Mouse (Mus musculus) lung, embryonic 16.5 days (tissue): ENCODE measurements around the gene 1700018F24Rik. TPM values are rescaled to one million over a fixed set of nuclear protein-coding genes. Genes with fewer than 3 reads are reported as not detected.
"Not testable (repeated sequence)": the region's sequence is repeated elsewhere in the genome, so short reads cannot be mapped to it uniquely, and the experiment has no call there.

ENCODE experiments used
- ATAC-seq: fragments of 200-750 bp; cut with Nextera tagmentation; 2 replicates; pipeline ENCODE4 v1.8.0; 2017; ENCODE audit warnings: low read depth, mild to moderate bottlenecking, moderate library complexity
- H3K27ac ChIP-seq: fragments of 300-500 bp; sonication (generic); 2 replicates; pipeline ENCODE4 v1.5.1; 2014; ENCODE audit warnings: mild to moderate bottlenecking, control low read depth, low read length
- H3K27me3 ChIP-seq: fragments of 300-500 bp; sonication (generic); 2 replicates; pipeline ENCODE4 v1.6.1; 2014; ENCODE audit warnings: low read depth, low read length, mixed read lengths; ENCODE audit not compliant: control insufficient read depth, insufficient read depth
- H3K36me3 ChIP-seq: fragments of 300-500 bp; sonication (generic); 2 replicates; pipeline ENCODE4 v1.6.1; 2014; ENCODE audit warnings: low read length; ENCODE audit not compliant: control insufficient read depth, insufficient read depth
- H3K4me1 ChIP-seq: fragments of 300-500 bp; sonication (generic); replicated peaks from 2 replicates; pipeline ENCODE4 v1.6.1; 2014; ENCODE audit warnings: low read length, mixed read lengths; ENCODE audit not compliant: control insufficient read depth, insufficient read depth
- H3K4me2 ChIP-seq: fragments of 300-500 bp; sonication (generic); 2 replicates; pipeline ENCODE4 v1.6.1; 2014; ENCODE audit warnings: low read depth, low read length, control low read depth
- H3K4me3 ChIP-seq: fragments of 300-500 bp; sonication (generic); 2 replicates; pipeline ENCODE4 v1.5.1; 2014; ENCODE audit warnings: mild to moderate bottlenecking, low read length, control low read depth
- H3K9ac ChIP-seq: fragments of 300-500 bp; sonication (generic); 2 replicates; pipeline ENCODE4 v1.6.1; 2014; ENCODE audit warnings: low read length, control low read depth
- H3K9me3 ChIP-seq: fragments of 300-500 bp; sonication (generic); 2 replicates; pipeline ENCODE4 v1.6.1; 2016; ENCODE audit warnings: low read length; ENCODE audit not compliant: control insufficient read depth
- WGBS: fragments of 180-500 bp; shearing (Covaris S2); extraction: QIAGEN DNeasy Blood & Tissue Kit; methylation state at CpG from one replicate; pipeline ENCODE4 v1.1.7; 2014; 5-methylcytosine and 5-hydroxymethylcytosine counted together
- polyA plus RNA-seq: library from polyadenylated mRNA; unstranded; fragments of >200 nt; fragmentation: Nextera tagmentation; extraction: Ambion mirVana; gene quantifications from 2 replicates; pipeline ENCODE4 v1.2.1, GENCODE M21; 2015

1700018F24Rik gene
- polyA plus RNA-seq, 1 experiment from 2014 or later = 0.23 TPM

DNA sequence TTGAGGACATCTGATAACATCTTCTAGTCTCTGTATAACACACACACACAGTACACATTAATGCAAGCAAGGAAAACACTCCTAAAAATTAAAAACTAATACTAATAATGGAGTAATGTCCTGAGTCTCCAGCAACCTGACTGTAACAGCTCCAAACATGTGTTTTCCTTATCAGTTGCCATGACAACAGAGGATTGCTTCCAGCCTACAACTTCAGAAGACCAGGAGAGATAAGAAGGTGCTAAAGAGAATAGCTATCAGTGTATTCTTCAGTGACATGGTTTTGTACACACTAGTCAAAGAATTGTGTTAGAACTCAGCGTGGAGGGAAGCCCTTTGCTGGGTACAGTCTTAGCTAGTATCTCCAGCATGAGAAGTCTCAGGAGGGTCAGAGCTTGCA is 22.1 kb upstream of the 1700018F24Rik start:
- 8% methylated on average over 1 of the region's 1 CpGs for WGBS
- ATAC-seq, H3K4me2 ChIP-seq: not testable (repeated sequence)

DNA sequence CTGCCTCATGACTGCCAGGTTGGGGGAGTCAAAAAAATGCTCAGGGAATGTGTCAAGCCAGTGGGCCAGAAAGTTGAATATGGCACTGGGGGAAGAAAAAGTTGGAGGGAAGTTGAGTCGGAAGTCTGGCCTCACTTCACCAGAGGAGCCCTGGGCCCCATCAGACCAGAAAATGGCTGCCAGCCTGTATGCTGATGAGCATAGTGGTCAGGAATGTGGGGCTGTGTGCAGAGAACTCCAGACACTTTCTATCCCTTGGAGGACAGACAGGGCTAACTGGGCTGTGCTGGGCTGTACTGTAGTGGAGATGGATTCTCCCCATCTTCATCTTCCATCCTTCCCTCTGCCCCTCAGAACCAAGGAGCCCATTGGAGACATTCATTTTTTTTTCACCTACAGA is 12.3 kb upstream of the 1700018F24Rik start:
- WGBS = 55% methylated on average over 1 of the region's 1 CpGs
- H3K36me3 ChIP-seq, H3K4me3 ChIP-seq, H3K27me3 ChIP-seq, ATAC-seq, H3K4me2 ChIP-seq, H3K4me1 ChIP-seq, H3K27ac ChIP-seq, H3K9ac ChIP-seq, H3K9me3 ChIP-seq: not testable (repeated sequence)

More for the DNA sequence above, 22.1 kb upstream of the 1700018F24Rik start:
- not testable (repeated sequence) for H3K4me3 ChIP-seq, H3K4me1 ChIP-seq, H3K9me3 ChIP-seq, H3K27ac ChIP-seq, H3K36me3 ChIP-seq, H3K27me3 ChIP-seq, H3K9ac ChIP-seq

DNA sequence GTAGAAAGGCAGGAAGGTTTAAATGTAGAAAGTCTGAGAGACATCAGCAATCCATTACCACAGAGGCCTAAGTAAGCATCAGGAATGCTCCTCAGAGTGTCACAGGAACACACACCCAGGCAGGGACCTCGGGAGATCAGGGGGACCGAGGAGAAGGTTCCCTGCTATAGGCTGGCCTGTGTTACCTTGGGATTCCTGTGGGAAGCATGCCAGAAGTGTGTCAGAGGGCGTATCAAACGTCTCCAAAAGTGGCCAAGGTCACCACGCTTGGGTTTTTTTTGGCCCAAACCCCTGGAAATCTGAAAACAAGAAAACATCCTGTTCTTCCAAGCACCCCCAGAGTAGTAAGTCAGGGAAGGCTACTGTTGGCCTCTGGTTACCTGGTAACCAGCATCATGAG is 10.4 kb upstream of the 1700018F24Rik start, which contains the start of gene Gm4871:
Gene Gm4871 (minus strand): TSS at position 364 of the 400 bp plus-strand sequence.
- WGBS = 68% methylated on average over 5 of the region's 5 CpGs
- H3K27ac ChIP-seq, H3K36me3 ChIP-seq, H3K9me3 ChIP-seq, H3K4me3 ChIP-seq, H3K4me2 ChIP-seq, H3K9ac ChIP-seq, H3K4me1 ChIP-seq, H3K27me3 ChIP-seq, ATAC-seq: not testable (repeated sequence)

- Histone ChIP-seq H3K36me3 (no peaks in the 10 kb centered on the region), H3K4me2 (no peak overlapping the region), H3K27ac (no peak overlapping the region), H3K4me3 (no peak overlapping the region), H3K4me1 (no peaks in the 10 kb centered on the region), H3K27me3 (no peaks in the 10 kb centered on the region), H3K9me3 (no peaks in the 10 kb centered on the region), H3K9ac (no peak overlapping the region)
- WGBS = 37% methylated on average over 4 of the region's 4 CpGs
- no peak for ATAC-seq
Observed at GRCm38 (mm10) chr5:145041628-145042027, 1.2 kb upstream of the 1700018F24Rik start.

DNA sequence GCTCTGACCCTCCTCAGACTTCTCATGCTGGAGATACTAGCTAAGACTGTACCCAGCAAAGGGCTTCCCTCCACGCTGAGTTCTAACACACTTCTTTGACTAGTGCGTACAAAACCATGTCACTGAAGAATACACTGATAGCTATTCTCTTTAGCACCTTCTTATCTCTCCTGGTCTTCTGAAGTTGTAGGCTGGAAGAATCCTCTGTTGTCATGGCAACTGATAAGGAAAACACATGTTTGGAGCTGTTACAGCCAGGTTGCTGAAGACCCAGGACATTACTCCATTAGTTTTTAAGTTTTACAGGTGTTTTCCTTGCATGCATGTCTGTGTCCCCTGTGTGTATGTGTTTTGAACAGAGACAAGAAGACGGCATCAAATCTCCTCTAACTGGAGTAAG is 11.4 kb downstream of the 1700018F24Rik start:
- not testable (repeated sequence) for H3K9ac ChIP-seq, H3K4me3 ChIP-seq, H3K4me2 ChIP-seq, H3K27me3 ChIP-seq, ATAC-seq, H3K9me3 ChIP-seq, H3K36me3 ChIP-seq, H3K27ac ChIP-seq, H3K4me1 ChIP-seq
- WGBS = 37% methylated on average over 3 of the region's 3 CpGs

- H3K27me3 ChIP-seq = no peaks in the 10 kb centered on the region
- H3K9ac ChIP-seq = no peak overlapping the region
- H3K4me1 ChIP-seq = no peaks in the 10 kb centered on the region
- no peaks in the 10 kb centered on the region for H3K9me3 ChIP-seq
- H3K4me2 ChIP-seq = no peak overlapping the region
- no peak for ATAC-seq
- H3K36me3 ChIP-seq = no peaks in the 10 kb centered on the region
- no peak overlapping the region for H3K27ac ChIP-seq
- H3K4me3 ChIP-seq = no peak overlapping the region
- 84% methylated on average over 8 of the region's 8 CpGs for WGBS
Observed at GRCm38 (mm10) chr5:145057907-145058306, 15.1 kb downstream of the 1700018F24Rik start.

DNA sequence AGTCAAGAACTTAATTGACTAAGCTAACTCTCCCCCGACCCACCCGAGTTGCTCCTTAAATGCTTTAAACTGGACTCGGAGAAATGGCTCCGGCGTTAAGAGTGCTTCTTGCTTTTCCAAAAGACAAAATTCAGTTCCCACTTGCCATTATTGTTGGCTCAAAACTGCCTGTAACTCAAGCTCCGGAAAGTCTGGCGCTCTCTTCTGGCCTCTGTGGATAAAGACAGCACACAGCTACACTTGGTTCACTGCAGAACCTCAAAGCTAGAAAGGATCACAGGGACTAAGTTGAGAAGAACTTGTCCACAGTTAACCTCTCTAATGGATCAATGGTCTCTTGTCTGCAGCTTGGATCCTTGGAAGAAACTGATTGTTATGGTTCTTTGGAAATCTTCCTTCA is 15.9 kb downstream of the 1700018F24Rik start:
- H3K9ac ChIP-seq = no peak overlapping the region

DNA sequence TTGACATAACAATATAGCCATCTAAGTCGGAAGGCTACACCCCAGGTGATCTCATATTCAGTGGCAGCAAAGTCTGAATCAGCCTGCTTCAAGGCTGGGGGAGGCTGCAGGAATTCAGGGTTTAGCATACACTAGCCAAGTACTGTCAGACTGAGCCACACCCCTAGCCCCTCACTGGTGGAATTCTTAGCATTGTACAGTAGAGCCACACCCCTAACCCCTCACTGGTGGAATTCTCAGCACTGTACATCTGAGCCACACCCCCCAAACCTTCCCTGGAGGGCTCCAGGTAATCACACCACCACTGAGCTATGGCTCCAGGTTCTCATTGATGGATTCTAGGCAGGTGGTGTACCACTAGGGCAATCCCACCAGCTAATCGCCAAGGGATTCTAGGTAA is 16.7 kb downstream of the 1700018F24Rik start:
- Histone ChIP-seq H3K4me1 (no peaks in the 10 kb centered on the region), H3K4me2 (no peak overlapping the region), H3K9ac (no peak overlapping the region), H3K4me3 (no peak overlapping the region), H3K27me3 (no peaks in the 10 kb centered on the region), H3K36me3 (no peaks in the 10 kb centered on the region), H3K9me3 (no peaks in the 10 kb centered on the region), H3K27ac (no peak overlapping the region)
- peak; percentile 71 for ATAC-seq
- 71% methylated on average over 2 of the region's 2 CpGs for WGBS

More for the DNA sequence above, 15.9 kb downstream of the 1700018F24Rik start:
- no peak for ATAC-seq
- Histone ChIP-seq H3K9me3 (no peaks in the 10 kb centered on the region), H3K36me3 (no peaks in the 10 kb centered on the region), H3K27ac (no peak overlapping the region), H3K4me1 (no peaks in the 10 kb centered on the region), H3K27me3 (no peaks in the 10 kb centered on the region), H3K4me2 (no peak overlapping the region), H3K4me3 (no peak overlapping the region)
- 89% methylated on average over 7 of the region's 7 CpGs for WGBS

GRCm38 (mm10) chr5:145064765-145065340 is 22.1 kb downstream of the 1700018F24Rik start:
- no peak overlapping the region for H3K9ac ChIP-seq
- no peaks in the 10 kb centered on the region for H3K36me3 ChIP-seq
- no peak overlapping the region for H3K4me2 ChIP-seq
- no peaks in the 10 kb centered on the region for H3K9me3 ChIP-seq
- H3K27ac ChIP-seq = no peak overlapping the region
- H3K4me1 ChIP-seq = no peaks in the 10 kb centered on the region
- no peaks in the 10 kb centered on the region for H3K27me3 ChIP-seq
- ATAC-seq = no peak
- H3K4me3 ChIP-seq = no peak overlapping the region
- 90% methylated on average over 1 of the region's 1 CpGs for WGBS

- no peak overlapping the region for H3K4me2 ChIP-seq
- H3K9me3 ChIP-seq = no peaks in the 10 kb centered on the region
- H3K9ac ChIP-seq = no peak overlapping the region
- H3K4me3 ChIP-seq = no peak overlapping the region
- H3K36me3 ChIP-seq = no peaks in the 10 kb centered on the region
- H3K4me1 ChIP-seq = no peaks in the 10 kb centered on the region
- no peak for ATAC-seq
- H3K27me3 ChIP-seq = no peaks in the 10 kb centered on the region
- 39% methylated on average over 3 of the region's 3 CpGs for WGBS
- H3K27ac ChIP-seq = no peak overlapping the region
Observed at GRCm38 (mm10) chr5:145068863-145069262, 26.1 kb downstream of the 1700018F24Rik start.
